Mouse (Mus musculus): Measurements from ENCODE around the gene Dexi. TPM values are rescaled to one million over a fixed set of nuclear protein-coding genes. Genes with fewer than 3 reads are reported as not detected.

Gene Dexi
- 1.1 and 1.6 TPM in 2 replicates for polyA plus RNA-seq (2012)

DNA sequence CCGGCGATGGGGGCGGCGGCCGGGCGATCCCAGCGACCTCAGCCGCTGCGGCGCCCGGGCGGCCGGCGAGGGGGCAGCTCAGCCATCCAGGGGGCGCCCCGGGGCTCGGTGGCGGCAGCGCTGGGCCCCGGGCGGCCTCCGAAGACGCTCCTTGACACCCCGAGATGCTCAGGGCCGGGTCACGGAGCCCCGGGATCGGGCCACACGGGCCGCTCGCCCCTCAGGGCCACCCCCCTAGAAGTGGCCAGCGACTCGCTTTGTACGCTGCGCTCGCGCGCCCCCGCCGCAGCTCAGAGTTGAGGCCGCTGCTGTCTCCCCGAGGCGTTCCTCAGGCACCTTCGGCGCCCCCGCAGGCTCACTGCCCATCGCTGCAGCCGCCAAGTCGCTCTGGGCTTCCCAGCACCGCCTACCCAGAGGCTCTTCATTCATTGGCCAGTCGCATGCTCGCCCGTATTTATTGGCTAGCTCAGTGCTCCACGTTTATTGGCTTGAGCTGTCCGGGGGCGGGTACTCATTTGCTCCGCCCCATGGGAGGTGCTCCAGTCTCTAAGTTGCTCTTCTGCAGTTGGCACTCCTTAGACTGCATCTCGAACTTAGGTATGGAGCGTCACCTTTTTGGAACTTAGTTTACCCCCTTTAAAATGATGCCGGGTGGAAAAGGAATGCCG lies at the start of gene Dexi:
Gene Dexi (minus strand): TSS at position 357 of the 668 bp plus-strand sequence.
- peaks cover 66% of the 10 kb centered on the region for H3K4me1 ChIP-seq (ENCODE audit: control insufficient read depth)
- H3K36me3 ChIP-seq (ENCODE audit: control insufficient read depth), result no peaks in the 10 kb centered on the region
- H3K27me3 ChIP-seq (ENCODE audit: control insufficient read depth), result no peaks in the 10 kb centered on the region
- TF ChIP-seq TAL1 (IDR thresholded peaks at IDR 0.05; ENCODE audit: low read length) (no peak), GATA1 (IDR thresholded peaks at IDR 0.05; ENCODE audit: low read length) (no peak)
- H3K4me3 ChIP-seq (replicated peaks), result peak within 1 kb of the TSS; percentile 80
- no peaks in the 10 kb centered on the region for H3K9me3 ChIP-seq (ENCODE audit: control insufficient read depth, low read length)

DNA sequence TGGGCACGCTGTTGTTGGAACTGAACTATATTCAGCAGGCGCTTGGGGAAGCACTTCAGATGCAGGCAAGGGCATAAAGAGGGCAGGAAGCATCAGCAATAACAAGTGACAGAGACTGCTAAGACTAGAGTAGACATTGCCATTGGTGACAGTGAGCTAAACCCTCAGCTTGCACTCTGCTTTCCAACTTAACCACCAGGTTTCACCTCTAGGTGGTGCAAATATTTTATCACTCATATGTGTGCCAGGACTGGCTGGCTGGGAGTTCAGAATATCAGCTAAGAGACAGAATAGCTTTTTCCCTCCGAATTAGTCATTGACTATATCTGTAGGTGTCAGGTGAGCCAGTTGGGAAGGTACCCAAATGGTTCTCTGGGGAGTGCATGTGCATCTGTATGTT lies 43.7 kb upstream of the Dexi start:
- Histone ChIP-seq H3K27me3 (ENCODE audit: control insufficient read depth) (no peaks in the 10 kb centered on the region), H3K4me3 (replicated peaks) (no peak overlapping the region), H3K36me3 (ENCODE audit: control insufficient read depth) (peaks cover 33% of the 10 kb centered on the region), H3K9me3 (ENCODE audit: control insufficient read depth, low read length) (no peaks in the 10 kb centered on the region), H3K4me1 (ENCODE audit: control insufficient read depth) (no peaks in the 10 kb centered on the region)
- TF ChIP-seq GATA1 (IDR thresholded peaks at IDR 0.05; ENCODE audit: low read length), result no peak
- no peak for TF ChIP-seq TAL1 (IDR thresholded peaks at IDR 0.05; ENCODE audit: low read length)

DNA sequence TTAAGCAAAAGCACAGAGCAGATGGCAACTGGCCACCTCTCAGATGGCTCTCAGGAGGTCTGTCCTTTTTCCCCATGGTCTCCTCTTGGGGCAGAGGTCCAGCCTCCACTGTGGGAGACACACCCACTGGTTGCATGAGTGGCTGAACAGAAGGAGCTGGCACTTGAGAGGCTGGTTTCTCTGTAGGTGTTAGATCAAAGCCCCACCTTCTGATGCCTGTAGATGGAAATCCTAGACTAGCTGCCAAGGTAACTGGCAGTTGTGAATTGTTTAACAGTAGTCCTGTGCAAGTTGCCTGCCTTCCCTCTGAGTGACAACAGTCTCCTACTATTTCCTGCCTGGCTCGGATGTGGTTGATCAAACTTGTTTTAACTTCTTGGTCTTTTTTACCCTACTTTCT lies 42.3 kb upstream of the Dexi start:
- Histone ChIP-seq H3K9me3 (ENCODE audit: control insufficient read depth, low read length) (no peaks in the 10 kb centered on the region), H3K4me3 (replicated peaks) (no peak overlapping the region), H3K27me3 (ENCODE audit: control insufficient read depth) (no peaks in the 10 kb centered on the region), H3K36me3 (ENCODE audit: control insufficient read depth) (peaks cover 45% of the 10 kb centered on the region), H3K4me1 (ENCODE audit: control insufficient read depth) (no peaks in the 10 kb centered on the region)
- TF ChIP-seq TAL1 (IDR thresholded peaks at IDR 0.05; ENCODE audit: low read length) (no peak), GATA1 (IDR thresholded peaks at IDR 0.05; ENCODE audit: low read length) (no peak)

DNA sequence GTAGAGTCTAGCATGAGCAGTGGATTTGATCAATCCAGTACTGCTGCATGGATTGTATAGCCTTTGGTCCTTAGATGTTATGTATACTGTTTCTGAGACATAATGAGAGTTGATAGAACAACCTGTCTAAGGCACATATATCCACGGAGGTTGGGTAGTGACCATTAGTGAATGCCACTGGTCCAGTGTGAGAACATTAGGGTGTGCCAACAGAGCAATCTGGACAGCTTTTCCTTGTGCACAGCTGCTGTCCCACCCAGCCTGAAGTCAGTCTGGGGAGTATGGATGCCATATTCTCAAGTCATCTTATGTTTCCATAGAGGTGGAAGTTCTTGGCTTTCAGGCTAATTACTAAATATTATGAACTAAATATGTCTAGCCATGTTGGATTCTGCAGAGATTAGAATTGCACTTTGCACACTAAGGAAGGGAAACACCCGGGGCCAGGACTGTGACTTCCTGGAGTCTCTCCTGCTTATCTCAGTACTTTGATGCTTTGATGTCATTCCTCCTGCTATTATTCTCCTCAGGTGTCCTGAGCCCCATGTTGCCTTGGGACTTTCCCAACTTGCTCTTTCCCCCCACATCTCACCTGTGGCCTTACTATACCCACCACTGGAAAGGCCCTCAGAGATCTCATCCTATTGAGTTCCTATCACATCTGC lies 38.5 kb upstream of the Dexi start:
- no peaks in the 10 kb centered on the region for H3K4me1 ChIP-seq (ENCODE audit: control insufficient read depth)
- H3K36me3 ChIP-seq (ENCODE audit: control insufficient read depth), result peaks cover 64% of the 10 kb centered on the region
- no peak overlapping the region for H3K4me3 ChIP-seq (replicated peaks)
- no peaks in the 10 kb centered on the region for H3K27me3 ChIP-seq (ENCODE audit: control insufficient read depth)
- no peaks in the 10 kb centered on the region for H3K9me3 ChIP-seq (ENCODE audit: control insufficient read depth, low read length)
- no peak for TF ChIP-seq TAL1 (IDR thresholded peaks at IDR 0.05; ENCODE audit: low read length)

DNA sequence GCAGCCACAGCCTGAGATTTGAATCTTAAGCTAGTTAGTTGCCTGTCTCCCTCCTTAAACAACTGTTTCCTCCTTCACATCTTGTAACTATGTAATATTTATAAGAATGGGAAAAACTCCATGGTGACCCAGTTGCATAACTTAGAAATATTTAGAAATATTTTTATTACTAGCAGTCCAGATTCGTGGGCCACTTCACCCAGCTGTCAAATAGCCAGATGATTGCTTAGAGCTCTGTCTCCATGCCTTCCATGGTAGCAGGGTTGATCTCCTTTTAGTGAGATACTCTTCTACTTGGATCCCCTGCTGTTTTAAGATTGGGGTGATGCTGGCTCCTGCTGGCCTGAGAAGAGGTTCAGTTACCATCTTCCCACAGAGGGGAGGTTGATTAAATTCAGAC lies 35.5 kb upstream of the Dexi start:
- peaks cover 71% of the 10 kb centered on the region for H3K36me3 ChIP-seq (ENCODE audit: control insufficient read depth)
- H3K4me3 ChIP-seq (replicated peaks), result no peak overlapping the region
- H3K9me3 ChIP-seq (ENCODE audit: control insufficient read depth, low read length), result no peaks in the 10 kb centered on the region
- no peak for TF ChIP-seq GATA1 (IDR thresholded peaks at IDR 0.05; ENCODE audit: low read length)
- no peak for TF ChIP-seq TAL1 (IDR thresholded peaks at IDR 0.05; ENCODE audit: low read length)
- H3K27me3 ChIP-seq (ENCODE audit: control insufficient read depth), result no peaks in the 10 kb centered on the region
- no peaks in the 10 kb centered on the region for H3K4me1 ChIP-seq (ENCODE audit: control insufficient read depth)

DNA sequence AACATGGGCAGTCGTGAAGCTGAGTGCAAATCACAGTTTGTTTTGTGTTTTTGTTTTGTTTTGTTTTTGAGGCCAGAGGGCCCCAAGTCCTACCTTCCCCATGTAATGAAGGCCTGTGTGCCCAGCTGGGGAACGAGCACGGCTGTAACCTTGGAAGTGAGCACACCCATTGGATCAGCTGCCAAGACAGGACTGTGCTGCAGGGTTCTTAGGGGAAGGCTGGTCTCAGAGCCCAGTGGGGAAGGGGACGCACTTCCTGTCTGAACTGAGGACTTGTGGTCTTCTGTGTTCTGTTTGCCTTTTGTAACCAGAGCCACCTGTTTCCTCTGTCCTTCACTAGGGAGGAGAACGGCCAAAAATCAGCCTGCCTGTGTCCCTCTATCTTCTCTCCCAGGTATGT lies 34.7 kb upstream of the Dexi start:
- peaks cover 71% of the 10 kb centered on the region for H3K36me3 ChIP-seq (ENCODE audit: control insufficient read depth)

DNA sequence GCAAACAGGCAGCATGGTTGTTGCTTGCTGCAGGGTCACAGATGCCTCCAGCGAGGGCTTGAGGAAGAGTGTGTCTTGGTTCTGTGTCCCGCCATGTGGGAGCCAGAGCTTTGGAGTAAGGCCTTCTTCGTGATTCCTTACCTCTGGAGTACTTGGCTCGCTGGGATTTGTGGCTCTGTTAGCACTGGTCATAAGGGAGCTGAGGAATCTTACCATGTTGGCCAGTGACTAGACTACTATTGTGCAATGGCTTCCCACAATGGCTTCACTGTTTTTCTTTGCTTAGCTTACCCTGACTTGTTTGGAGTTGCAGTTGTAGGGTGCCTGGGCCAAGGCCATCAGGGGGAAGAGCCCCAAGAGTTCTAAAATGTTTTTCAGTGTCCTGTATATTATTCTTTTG lies 33.1 kb upstream of the Dexi start:
- Histone ChIP-seq H3K27me3 (ENCODE audit: control insufficient read depth) (no peaks in the 10 kb centered on the region), H3K36me3 (ENCODE audit: control insufficient read depth) (peaks cover 68% of the 10 kb centered on the region), H3K9me3 (ENCODE audit: control insufficient read depth, low read length) (no peaks in the 10 kb centered on the region), H3K4me1 (ENCODE audit: control insufficient read depth) (no peaks in the 10 kb centered on the region), H3K4me3 (replicated peaks) (no peak overlapping the region)
- TF ChIP-seq TAL1 (IDR thresholded peaks at IDR 0.05; ENCODE audit: low read length), result no peak
- TF ChIP-seq GATA1 (IDR thresholded peaks at IDR 0.05; ENCODE audit: low read length), result no peak

More for the DNA sequence above, 34.7 kb upstream of the Dexi start:
- Histone ChIP-seq H3K4me3 (replicated peaks) (no peak overlapping the region), H3K9me3 (ENCODE audit: control insufficient read depth, low read length) (no peaks in the 10 kb centered on the region), H3K27me3 (ENCODE audit: control insufficient read depth) (no peaks in the 10 kb centered on the region), H3K4me1 (ENCODE audit: control insufficient read depth) (no peaks in the 10 kb centered on the region)
- no peak for TF ChIP-seq GATA1 (IDR thresholded peaks at IDR 0.05; ENCODE audit: low read length)
- no peak for TF ChIP-seq TAL1 (IDR thresholded peaks at IDR 0.05; ENCODE audit: low read length)

DNA sequence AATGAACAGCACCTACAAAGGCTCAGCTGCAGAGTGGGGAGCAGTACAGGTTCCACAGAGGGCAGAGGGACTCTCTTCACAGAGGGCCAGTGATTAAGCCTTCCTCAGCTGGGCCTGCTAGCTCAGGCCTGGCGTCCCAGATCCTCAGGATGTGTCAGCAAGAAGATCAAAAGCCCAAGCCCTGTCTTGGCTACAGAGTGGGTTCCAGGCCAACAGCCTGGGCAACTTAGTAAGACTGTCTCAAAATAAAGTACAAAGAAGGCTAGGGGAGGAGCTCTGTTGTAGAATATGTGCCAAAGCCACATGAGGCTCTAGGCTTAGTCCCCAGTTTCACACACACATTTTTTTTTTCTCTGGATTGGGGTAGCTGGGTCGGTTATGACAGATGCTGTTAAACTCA lies 32.1 kb upstream of the Dexi start:
- no peak for TF ChIP-seq GATA1 (IDR thresholded peaks at IDR 0.05; ENCODE audit: low read length)
- TF ChIP-seq TAL1 (IDR thresholded peaks at IDR 0.05; ENCODE audit: low read length), result no peak
- H3K27me3 ChIP-seq (ENCODE audit: control insufficient read depth), result no peaks in the 10 kb centered on the region
- no peaks in the 10 kb centered on the region for H3K9me3 ChIP-seq (ENCODE audit: control insufficient read depth, low read length)
- no peak overlapping the region for H3K4me3 ChIP-seq (replicated peaks)
- no peaks in the 10 kb centered on the region for H3K4me1 ChIP-seq (ENCODE audit: control insufficient read depth)
- H3K36me3 ChIP-seq (ENCODE audit: control insufficient read depth), result peaks cover 63% of the 10 kb centered on the region

DNA sequence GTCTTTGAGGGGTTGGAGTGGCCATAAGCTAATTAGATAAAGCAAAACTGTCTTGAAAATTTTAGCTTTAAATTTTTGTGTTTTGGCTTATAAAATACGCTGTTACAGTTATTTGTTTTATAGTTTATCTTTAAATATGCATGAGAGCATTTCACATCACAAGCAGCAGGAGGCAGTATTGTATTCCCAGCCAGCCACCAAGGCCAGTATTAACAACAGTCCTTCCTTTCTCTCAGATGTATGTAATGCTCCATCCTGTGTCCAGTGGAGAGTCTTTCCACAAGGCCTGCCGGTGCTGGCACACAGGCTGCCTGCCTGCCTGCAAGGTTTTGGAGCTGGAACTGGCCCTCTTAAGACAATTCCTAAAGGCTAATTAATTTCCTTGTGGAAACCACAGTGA lies 29.0 kb upstream of the Dexi start:
- Histone ChIP-seq H3K4me1 (ENCODE audit: control insufficient read depth) (no peaks in the 10 kb centered on the region), H3K4me3 (replicated peaks) (no peak overlapping the region), H3K27me3 (ENCODE audit: control insufficient read depth) (no peaks in the 10 kb centered on the region), H3K9me3 (ENCODE audit: control insufficient read depth, low read length) (no peaks in the 10 kb centered on the region), H3K36me3 (ENCODE audit: control insufficient read depth) (peaks cover 55% of the 10 kb centered on the region)
- TF ChIP-seq TAL1 (IDR thresholded peaks at IDR 0.05; ENCODE audit: low read length), result no peak
- TF ChIP-seq GATA1 (IDR thresholded peaks at IDR 0.05; ENCODE audit: low read length), result no peak
